Mouse (Mus musculus): ENCODE measurements at regions not wholly inside any gene's neighbourhood (a gene's known extent, or its start where the extent isn't known, plus 50 kb on each side); places are given as distances from the start of the nearest gene placed in this dataset.

GRCm38 (mm10) chr3:139867499-139867898 lies 662.0 kb downstream of the Stpg2 start:
- intact Hi-C loops (cut with DNase I) = no loop called here
- no peaks in the 10 kb centered on the region for H3K27me3 ChIP-seq (ENCODE audit: control insufficient read depth, insufficient read depth, low read length)
- 75% methylated on average over 3 of the region's 3 CpGs for WGBS
- TF ChIP-seq EP300 (IDR thresholded peaks at IDR 0.05; ENCODE audit: insufficient read depth, low read depth, low read length) (no peak), POLR2A (IDR thresholded peaks at IDR 0.05; ENCODE audit: insufficient read depth, low read depth, low read length) (no peak), CTCF (IDR thresholded peaks at IDR 0.05) (no peak)
- H3K36me3 ChIP-seq (ENCODE audit: control insufficient read depth, insufficient read depth, low read length) = no peaks in the 10 kb centered on the region
- no peaks in the 10 kb centered on the region for H3K79me2 ChIP-seq (replicated peaks; ENCODE audit: control insufficient read depth, insufficient read depth, low read length)
- no peak overlapping the region for H3K27ac ChIP-seq
- DNase-seq = no peak
- H3K4me1 ChIP-seq (ENCODE audit: control insufficient read depth, insufficient read depth, low read length) = no peaks in the 10 kb centered on the region
- no peak overlapping the region for H3K4me3 ChIP-seq
- H3K9ac ChIP-seq (ENCODE audit: low read depth, low read length) = no peak overlapping the region

GRCm38 (mm10) chr3:139869779-139870178 lies 664.3 kb downstream of the Stpg2 start:
- Histone ChIP-seq H3K27me3 (ENCODE audit: control insufficient read depth, insufficient read depth, low read length) (no peaks in the 10 kb centered on the region), H3K79me2 (replicated peaks; ENCODE audit: control insufficient read depth, insufficient read depth, low read length) (no peaks in the 10 kb centered on the region), H3K9ac (ENCODE audit: low read depth, low read length) (no peak overlapping the region), H3K36me3 (ENCODE audit: control insufficient read depth, insufficient read depth, low read length) (no peaks in the 10 kb centered on the region), H3K4me3 (no peak overlapping the region), H3K27ac (no peak overlapping the region), H3K4me1 (ENCODE audit: control insufficient read depth, insufficient read depth, low read length) (no peaks in the 10 kb centered on the region)
- intact Hi-C loops (cut with DNase I) = no loop called here
- no peak for DNase-seq
- TF ChIP-seq EP300 (IDR thresholded peaks at IDR 0.05; ENCODE audit: insufficient read depth, low read depth, low read length) = no peak
- no peak for TF ChIP-seq POLR2A (IDR thresholded peaks at IDR 0.05; ENCODE audit: insufficient read depth, low read depth, low read length)
- no peak for TF ChIP-seq CTCF (IDR thresholded peaks at IDR 0.05)
- WGBS = 79% methylated on average over 3 of the region's 3 CpGs

GRCm38 (mm10) chr3:139885942-139886860 lies 680.7 kb downstream of the Stpg2 start:
- 55% methylated on average over 14 of the region's 14 CpGs for WGBS
- H3K27ac ChIP-seq = no peak overlapping the region
- no peak overlapping the region for H3K4me3 ChIP-seq
- no peak for TF ChIP-seq CTCF (IDR thresholded peaks at IDR 0.05)
- no peaks in the 10 kb centered on the region for H3K4me1 ChIP-seq (ENCODE audit: control insufficient read depth, insufficient read depth, low read length)
- no peaks in the 10 kb centered on the region for H3K36me3 ChIP-seq (ENCODE audit: control insufficient read depth, insufficient read depth, low read length)
- intact Hi-C loops (cut with DNase I) = no loop called here
- H3K9ac ChIP-seq (ENCODE audit: low read depth, low read length) = no peak overlapping the region
- no peak for DNase-seq
- no peaks in the 10 kb centered on the region for H3K27me3 ChIP-seq (ENCODE audit: control insufficient read depth, insufficient read depth, low read length)
- H3K79me2 ChIP-seq (replicated peaks; ENCODE audit: control insufficient read depth, insufficient read depth, low read length) = no peaks in the 10 kb centered on the region

GRCm38 (mm10) chr3:139887265-139887664 lies 681.8 kb downstream of the Stpg2 start:
- no peak for TF ChIP-seq EP300 (IDR thresholded peaks at IDR 0.05; ENCODE audit: insufficient read depth, low read depth, low read length)
- no peak for TF ChIP-seq POLR2A (IDR thresholded peaks at IDR 0.05; ENCODE audit: insufficient read depth, low read depth, low read length)
- TF ChIP-seq CTCF (IDR thresholded peaks at IDR 0.05) = no peak
- Histone ChIP-seq H3K27ac (no peak overlapping the region), H3K79me2 (replicated peaks; ENCODE audit: control insufficient read depth, insufficient read depth, low read length) (no peaks in the 10 kb centered on the region), H3K4me3 (no peak overlapping the region), H3K36me3 (ENCODE audit: control insufficient read depth, insufficient read depth, low read length) (no peaks in the 10 kb centered on the region), H3K9ac (ENCODE audit: low read depth, low read length) (no peak overlapping the region), H3K4me1 (ENCODE audit: control insufficient read depth, insufficient read depth, low read length) (no peaks in the 10 kb centered on the region), H3K27me3 (ENCODE audit: control insufficient read depth, insufficient read depth, low read length) (no peaks in the 10 kb centered on the region)
- DNase-seq = no peak
- intact Hi-C loops (cut with DNase I) = no loop called here
- 53% methylated on average over 5 of the region's 5 CpGs for WGBS

- Histone ChIP-seq H3K9ac (ENCODE audit: low read depth, low read length) (no peak overlapping the region), H3K36me3 (ENCODE audit: control insufficient read depth, insufficient read depth, low read length) (no peaks in the 10 kb centered on the region), H3K4me1 (ENCODE audit: control insufficient read depth, insufficient read depth, low read length) (no peaks in the 10 kb centered on the region), H3K79me2 (replicated peaks; ENCODE audit: control insufficient read depth, insufficient read depth, low read length) (no peaks in the 10 kb centered on the region), H3K27me3 (ENCODE audit: control insufficient read depth, insufficient read depth, low read length) (no peaks in the 10 kb centered on the region), H3K4me3 (no peak overlapping the region), H3K27ac (no peak overlapping the region)
- intact Hi-C loops (cut with DNase I) = no loop called here
- WGBS = 47% methylated on average over 1 of the region's 1 CpGs
- DNase-seq = no peak
- TF ChIP-seq POLR2A (IDR thresholded peaks at IDR 0.05; ENCODE audit: insufficient read depth, low read depth, low read length) (no peak), CTCF (IDR thresholded peaks at IDR 0.05) (no peak), EP300 (IDR thresholded peaks at IDR 0.05; ENCODE audit: insufficient read depth, low read depth, low read length) (no peak)
These were observed 683.0 kb downstream of the Stpg2 start for GRCm38 (mm10) chr3:139888537-139888936.

- H3K4me3 ChIP-seq = no peak overlapping the region
- no peak for TF ChIP-seq POLR2A (IDR thresholded peaks at IDR 0.05; ENCODE audit: insufficient read depth, low read depth, low read length)
- TF ChIP-seq EP300 (IDR thresholded peaks at IDR 0.05; ENCODE audit: insufficient read depth, low read depth, low read length) = no peak
- no peak for TF ChIP-seq CTCF (IDR thresholded peaks at IDR 0.05)
- WGBS = 79% methylated on average over 2 of the region's 2 CpGs
These were observed 684.7 kb downstream of the Stpg2 start for GRCm38 (mm10) chr3:139890186-139890585.

More at GRCm38 (mm10) chr3:139890186-139890585, 684.7 kb downstream of the Stpg2 start:
- Histone ChIP-seq H3K36me3 (ENCODE audit: control insufficient read depth, insufficient read depth, low read length) (no peaks in the 10 kb centered on the region), H3K27ac (no peak overlapping the region), H3K9ac (ENCODE audit: low read depth, low read length) (no peak overlapping the region), H3K4me1 (ENCODE audit: control insufficient read depth, insufficient read depth, low read length) (no peaks in the 10 kb centered on the region), H3K79me2 (replicated peaks; ENCODE audit: control insufficient read depth, insufficient read depth, low read length) (no peaks in the 10 kb centered on the region), H3K27me3 (ENCODE audit: control insufficient read depth, insufficient read depth, low read length) (no peaks in the 10 kb centered on the region)
- intact Hi-C loops (cut with DNase I) = no loop called here
- DNase-seq = no peak
